Mouse (Mus musculus): ENCODE measurements at regions not wholly inside any gene's neighbourhood (a gene's known extent, or its start where the extent isn't known, plus 50 kb on each side); places are given as distances from the start of the nearest gene placed in this dataset.

- DNase-seq, result no peak
Measured at GRCm38 (mm10) chr4:93986189-93986588, 570.2 kb upstream of the Gm10306 start.

GRCm38 (mm10) chr4:93990273-93990869, 566.0 kb upstream of the Gm10306 start:
- no peak for DNase-seq

GRCm38 (mm10) chr4:94005818-94006217, 550.5 kb upstream of the Gm10306 start:
- peak; percentile 1 to 7 for DNase-seq

- DNase-seq, result peak; percentile 15 to 22
Measured at GRCm38 (mm10) chr4:94007088-94007768, 549.1 kb upstream of the Gm10306 start.

GRCm38 (mm10) chr4:94015713-94016112, 540.6 kb upstream of the Gm10306 start:
- DNase-seq, result no peak

GRCm38 (mm10) chr4:94017702-94018101, 538.6 kb upstream of the Gm10306 start:
- no peak for DNase-seq

GRCm38 (mm10) chr4:94049629-94050310, 506.6 kb upstream of the Gm10306 start:
- no peak for DNase-seq

GRCm38 (mm10) chr4:94052249-94053162, 503.8 kb upstream of the Gm10306 start:
- DNase-seq, result no peak

GRCm38 (mm10) chr4:94073178-94073870, 483.0 kb upstream of the Gm10306 start:
- no peak for DNase-seq

- no peak for DNase-seq
Measured at GRCm38 (mm10) chr4:94082839-94083238, 473.5 kb upstream of the Gm10306 start.

GRCm38 (mm10) chr4:94094379-94094778, 462.0 kb upstream of the Gm10306 start:
- no peak for DNase-seq

- no peak for DNase-seq
Measured at GRCm38 (mm10) chr4:94106941-94107340, 449.4 kb upstream of the Gm10306 start.

GRCm38 (mm10) chr4:94116881-94117280, 439.5 kb upstream of the Gm10306 start:
- no peak for DNase-seq

GRCm38 (mm10) chr4:94124177-94124576, 432.2 kb upstream of the Gm10306 start:
- DNase-seq, result peak; percentile 2 to 5

- DNase-seq, result no peak
Measured at GRCm38 (mm10) chr4:94137921-94138320, 418.4 kb upstream of the Gm10306 start.

- DNase-seq, result no peak
Measured at GRCm38 (mm10) chr4:94144901-94145801, 411.2 kb upstream of the Gm10306 start.

GRCm38 (mm10) chr4:94147964-94148533, 408.3 kb upstream of the Gm10306 start:
- no peak for DNase-seq

- DNase-seq, result no peak
Measured at GRCm38 (mm10) chr4:94149056-94149455, 407.3 kb upstream of the Gm10306 start.

GRCm38 (mm10) chr4:94160620-94161019, 395.7 kb upstream of the Gm10306 start:
- no peak for DNase-seq

GRCm38 (mm10) chr4:94173096-94173495, 383.2 kb upstream of the Gm10306 start:
- no peak for DNase-seq

Measured in adrenal gland, postnatal 36 days (tissue).